Mouse (Mus musculus): Measurements from ENCODE around the gene Net1. TPM values are rescaled to one million over a fixed set of nuclear protein-coding genes. Genes with fewer than 3 reads are reported as not detected.

The Net1 gene
- 43.2 TPM for polyA plus RNA-seq (2017; shearing (Covaris generic))

GRCm38 (mm10) chr13:3917571-3918311, at the start of gene Net1, which contains the start of gene Tubal3:
Gene Net1, minus strand, starts transcription at chr13:3918220.
Gene Tubal3, plus strand, starts transcription at chr13:3918274.

GRCm38 (mm10) chr13:3945249-3945648, 27.2 kb upstream of the Net1 start, which contains the start of gene Ucn3:
Gene Ucn3, minus strand, starts transcription at chr13:3945349.

GRCm38 (mm10) chr13:3853648-3854333, 64.2 kb downstream of the Net1 start, which contains the start of gene Calm5:
Gene Calm5, plus strand, starts transcription at chr13:3854173.

GRCm38 (mm10) chr13:3837312-3837807, 80.7 kb downstream of the Net1 start, which contains the start of gene Calm4:
Gene Calm4, plus strand, starts transcription at chr13:3837757.

Other genes with a start within 250 kb of the Net1 start
- gene Calml3, start 113.9 kb downstream of the Net1 start, polyA plus RNA-seq (2017; shearing (Covaris generic)) = not detected
- gene Calm4, start 80.5 kb downstream of the Net1 start, polyA plus RNA-seq (2017; shearing (Covaris generic)) = not detected
- gene Calm5, start 64.0 kb downstream of the Net1 start, polyA plus RNA-seq (2017; shearing (Covaris generic)) = not detected
- gene Tubal3, start 54 bp upstream of the Net1 start, polyA plus RNA-seq (2017; shearing (Covaris generic)) = not detected
- not detected for gene Ucn3, start 27.1 kb upstream of the Net1 start, polyA plus RNA-seq (2017; shearing (Covaris generic))
- gene Akr1c14, start 130.8 kb upstream of the Net1 start, polyA plus RNA-seq (2017; shearing (Covaris generic)) = not detected
- 0.97 TPM for gene Akr1c18, start 232.4 kb upstream of the Net1 start, polyA plus RNA-seq (2017; shearing (Covaris generic))